Mouse (Mus musculus) heart, embryonic 16.5 days (tissue): Measurements from ENCODE around the gene Xpr1. TPM values are rescaled to one million over a fixed set of nuclear protein-coding genes. Genes with fewer than 3 reads are reported as not detected.

Experiments used
- microRNA-seq: library from miRNA; unstranded; fragments of <30 nt; microRNA quantifications from one replicate; pipeline ENCODE4, GENCODE M21; 2017
- polyA plus RNA-seq: library from polyadenylated mRNA; unstranded; fragments of >200 nt; fragmentation: Nextera tagmentation; extraction: Ambion mirVana; gene quantifications from 2 replicates; pipeline ENCODE4 v1.2.1, GENCODE M21; 2015

The Xpr1 gene
- polyA plus RNA-seq, 1 experiment from 2014 or later = 9.1 TPM

Small RNAs within 50 kb of the gene (microRNA-seq; reads per million reads assigned to microRNA genes)
- gene Gm22569 = not detected

Other genes starting within 250 kb of the Xpr1 start
- gene BC034090, start 173.0 kb downstream of the Xpr1 start, polyA plus RNA-seq = 9.1 and 10.9 TPM in 2 replicates
- gene Acbd6, start 140.7 kb upstream of the Xpr1 start, polyA plus RNA-seq = 50.5 and 55.4 TPM in 2 replicates